Mouse (Mus musculus) neural tube, embryonic 13.5 days (tissue): ENCODE measurements around the gene Pigu. TPM values are rescaled to one million over a fixed set of nuclear protein-coding genes. Genes with fewer than 3 reads are reported as not detected.

Source experiments
- ATAC-seq: fragments of 200-750 bp; cut with Nextera tagmentation; 2 replicates; pipeline ENCODE4 v1.8.0; 2017; ENCODE audit warnings: low read depth, mild to moderate bottlenecking, moderate TSS enrichment, moderate library complexity
- H3K27ac ChIP-seq: fragments of 300-500 bp; sonication (generic); replicated peaks from 2 replicates; pipeline ENCODE4 v1.5.1; 2015; ENCODE audit warnings: moderate library complexity, mild to moderate bottlenecking, inconsistent platforms
- H3K27me3 ChIP-seq: fragments of 300-500 bp; sonication (generic); 2 replicates; pipeline ENCODE4 v1.6.1; 2015; ENCODE audit warnings: mild to moderate bottlenecking, inconsistent platforms
- H3K36me3 ChIP-seq: fragments of 300-500 bp; sonication (generic); 2 replicates; pipeline ENCODE4 v1.6.1; 2015; ENCODE audit warnings: mild to moderate bottlenecking, inconsistent platforms
- H3K4me1 ChIP-seq: fragments of 300-500 bp; sonication (generic); replicated peaks from 2 replicates; pipeline ENCODE4 v1.6.1; 2015; ENCODE audit warnings: inconsistent platforms
- H3K4me2 ChIP-seq: fragments of 300-500 bp; sonication (generic); 2 replicates; pipeline ENCODE4 v1.6.1; 2015; ENCODE audit warnings: inconsistent platforms, mild to moderate bottlenecking, moderate library complexity
- H3K4me3 ChIP-seq: fragments of 300-500 bp; sonication (generic); 2 replicates; pipeline ENCODE4 v1.5.1; 2015; ENCODE audit warnings: mild to moderate bottlenecking, inconsistent platforms
- H3K9ac ChIP-seq: fragments of 300-500 bp; sonication (generic); 2 replicates; pipeline ENCODE4 v1.6.1; 2015; ENCODE audit warnings: moderate library complexity, mild to moderate bottlenecking, inconsistent platforms
- H3K9me3 ChIP-seq: fragments of 300-500 bp; sonication (generic); 2 replicates; pipeline ENCODE4 v1.6.1; 2016; ENCODE audit warnings: inconsistent platforms
- whole genome bisulfite sequencing: fragments of 180-500 bp; shearing (Covaris S2); methylation state at CpG from one replicate; pipeline ENCODE4 v1.1.7; 2015; 5-methylcytosine and 5-hydroxymethylcytosine counted together
- polyA plus RNA-seq: library from polyadenylated mRNA; unstranded; fragments of >200 nt; fragmentation: Nextera tagmentation; extraction: Ambion mirVana; gene quantifications from 2 replicates; pipeline ENCODE4 v1.2.1, GENCODE M21; 2015

Pigu gene
- polyA plus RNA-seq, 1 experiment from 2014 or later, result 51.3 TPM

DNA sequence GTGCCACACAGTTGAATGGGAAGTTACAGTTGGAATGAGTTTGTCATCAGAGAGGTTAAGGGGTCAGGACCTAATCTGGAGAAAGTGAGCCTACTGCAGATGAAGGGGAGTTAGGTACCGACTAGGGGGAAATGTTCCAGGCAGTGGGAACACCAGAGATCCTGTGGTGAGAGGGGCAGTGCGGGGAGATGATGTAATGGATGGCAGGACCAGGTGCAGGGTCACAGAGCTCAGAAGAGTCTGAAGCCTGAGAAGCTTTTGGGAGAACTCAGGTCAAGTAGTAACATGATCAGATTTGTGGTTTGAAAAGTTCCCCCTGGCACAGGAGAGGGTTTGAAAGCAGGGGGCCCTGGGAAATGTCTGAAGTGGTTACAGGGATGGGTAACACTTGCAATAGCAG, 77.1 kb downstream of the Pigu start:
- Histone ChIP-seq H3K9me3 (no peaks in the 10 kb centered on the region), H3K36me3 (peaks cover 46% of the 10 kb centered on the region), H3K27me3 (no peaks in the 10 kb centered on the region), H3K27ac (no peak overlapping the region), H3K4me3 (no peak overlapping the region), H3K4me1 (peaks cover 11% of the 10 kb centered on the region), H3K4me2 (no peak overlapping the region), H3K9ac (no peak overlapping the region)
- no peak for ATAC-seq
- 92% methylated on average over 2 of the region's 2 CpGs for WGBS

DNA sequence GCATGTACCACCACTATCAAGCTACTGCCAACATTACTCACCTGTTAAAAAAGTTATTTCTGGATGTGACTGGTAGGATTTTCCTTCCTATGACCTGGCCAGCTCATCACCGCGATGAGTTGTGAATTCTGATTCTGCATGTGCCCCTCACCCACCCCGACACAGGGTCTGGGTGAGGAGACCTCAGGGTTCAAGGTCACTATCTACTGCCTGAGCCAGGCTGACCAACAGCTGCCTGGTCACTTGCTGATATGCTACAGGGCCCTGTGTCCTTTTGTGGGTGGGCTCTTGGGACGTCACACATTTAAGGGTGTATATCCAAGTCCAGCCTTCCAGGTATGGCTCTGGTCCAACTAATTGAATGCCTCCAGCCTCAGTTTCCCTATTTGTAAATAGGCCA, 78.1 kb downstream of the Pigu start:
- H3K9ac ChIP-seq, result no peak overlapping the region
- no peak overlapping the region for H3K4me3 ChIP-seq
- H3K4me1 ChIP-seq, result peaks cover 11% of the 10 kb centered on the region
- peaks cover 46% of the 10 kb centered on the region for H3K36me3 ChIP-seq
- no peaks in the 10 kb centered on the region for H3K9me3 ChIP-seq
- no peaks in the 10 kb centered on the region for H3K27me3 ChIP-seq
- WGBS, result 95% methylated on average over 4 of the region's 4 CpGs
- H3K4me2 ChIP-seq, result no peak overlapping the region
- ATAC-seq, result no peak
- no peak overlapping the region for H3K27ac ChIP-seq

DNA sequence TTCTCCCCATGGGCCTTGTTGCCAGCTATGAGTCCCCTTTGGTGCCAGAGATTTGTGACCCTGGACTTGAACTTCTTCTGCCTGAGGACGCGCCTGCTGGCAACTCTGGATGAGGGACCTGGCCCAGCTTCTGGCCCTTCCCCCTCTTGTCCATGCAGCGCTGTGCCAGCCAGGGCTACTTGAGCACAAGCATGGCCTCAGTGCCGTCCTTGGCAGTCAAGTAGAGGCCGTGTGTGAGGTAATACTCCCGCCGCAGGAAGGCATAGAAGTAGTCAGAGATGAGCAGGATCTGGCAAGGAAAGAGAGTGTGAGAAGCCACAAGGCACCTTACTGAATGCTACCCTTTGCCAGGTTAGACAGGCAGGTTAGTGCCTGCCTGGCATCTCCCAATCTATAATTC, 78.9 kb downstream of the Pigu start:
- ATAC-seq, result no peak
- WGBS, result 92% methylated on average over 7 of the region's 7 CpGs

DNA sequence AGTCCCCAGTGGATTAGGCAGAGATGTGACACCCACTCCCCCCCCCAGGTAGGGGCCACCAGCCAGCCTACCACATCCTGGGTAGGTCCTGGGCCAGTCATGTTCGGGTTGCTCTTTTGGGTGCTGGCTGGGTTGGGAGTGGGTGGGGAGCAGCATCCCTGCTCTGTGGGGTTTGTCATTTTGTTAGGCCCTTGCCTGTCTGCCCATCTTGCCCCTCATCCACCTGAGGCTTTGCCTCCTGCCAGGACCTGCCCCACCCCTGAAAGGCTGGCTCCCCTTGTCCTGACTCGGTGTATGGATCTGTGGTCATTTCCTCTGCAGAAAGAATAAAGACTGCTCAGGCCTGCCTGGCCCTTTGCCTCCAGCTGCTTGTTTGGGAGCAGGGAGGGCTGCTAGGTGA, 79.5 kb downstream of the Pigu start:
- 93% methylated on average over 2 of the region's 2 CpGs for WGBS
- Histone ChIP-seq H3K27me3 (no peaks in the 10 kb centered on the region), H3K4me3 (peak overlapping the region; percentile 84), H3K4me1 (peaks cover 11% of the 10 kb centered on the region), H3K9me3 (no peaks in the 10 kb centered on the region), H3K36me3 (peaks cover 36% of the 10 kb centered on the region), H3K4me2 (peak overlapping the region; percentile 79), H3K9ac (peak overlapping the region; percentile 89), H3K27ac (no peak overlapping the region)
- no peak for ATAC-seq

More for the DNA sequence above, 78.9 kb downstream of the Pigu start:
- H3K36me3 ChIP-seq, result peaks cover 42% of the 10 kb centered on the region
- no peak overlapping the region for H3K4me3 ChIP-seq
- no peak overlapping the region for H3K4me2 ChIP-seq
- H3K27ac ChIP-seq, result no peak overlapping the region
- peaks cover 11% of the 10 kb centered on the region for H3K4me1 ChIP-seq
- no peaks in the 10 kb centered on the region for H3K9me3 ChIP-seq
- H3K9ac ChIP-seq, result no peak overlapping the region
- no peaks in the 10 kb centered on the region for H3K27me3 ChIP-seq

DNA sequence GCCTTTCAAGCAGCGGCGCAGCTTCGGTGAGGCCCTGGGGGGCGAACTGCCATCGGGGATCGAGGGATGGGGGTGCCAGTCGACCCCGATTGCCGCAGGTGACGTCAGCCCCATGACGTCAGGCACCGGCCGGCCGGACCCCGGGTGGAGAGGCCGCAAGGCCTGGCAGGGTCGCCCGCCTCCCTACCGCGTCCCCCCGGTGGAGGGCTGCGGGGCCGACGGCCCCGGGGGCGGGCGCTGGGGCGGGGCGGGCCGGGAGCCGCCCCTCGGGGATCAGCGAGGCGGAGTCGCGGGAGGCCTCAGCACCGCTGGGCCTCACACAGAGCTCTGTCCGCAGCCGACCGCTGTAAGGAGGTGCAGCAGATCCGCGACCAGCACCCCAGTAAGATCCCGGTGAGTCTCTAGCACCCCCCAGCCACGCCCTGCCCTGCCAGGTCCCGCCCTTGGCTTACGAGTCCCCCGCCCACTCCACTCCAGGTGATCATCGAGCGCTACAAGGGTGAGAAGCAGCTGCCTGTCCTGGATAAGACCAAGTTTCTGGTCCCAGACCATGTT, 80.5 kb downstream of the Pigu start:
- no peaks in the 10 kb centered on the region for H3K9me3 ChIP-seq
- ATAC-seq, result peak; percentile 71
- H3K9ac ChIP-seq, result peak overlapping the region; percentile 89
- peaks cover 11% of the 10 kb centered on the region for H3K4me1 ChIP-seq
- H3K27ac ChIP-seq, result peak overlapping the region; percentile 89
- H3K4me2 ChIP-seq, result peak overlapping the region; percentile 79
- peaks cover 29% of the 10 kb centered on the region for H3K36me3 ChIP-seq
- no peaks in the 10 kb centered on the region for H3K27me3 ChIP-seq
- peak overlapping the region; percentile 84 for H3K4me3 ChIP-seq
- under 1% methylated on average over 41 of the region's 49 CpGs for WGBS

DNA sequence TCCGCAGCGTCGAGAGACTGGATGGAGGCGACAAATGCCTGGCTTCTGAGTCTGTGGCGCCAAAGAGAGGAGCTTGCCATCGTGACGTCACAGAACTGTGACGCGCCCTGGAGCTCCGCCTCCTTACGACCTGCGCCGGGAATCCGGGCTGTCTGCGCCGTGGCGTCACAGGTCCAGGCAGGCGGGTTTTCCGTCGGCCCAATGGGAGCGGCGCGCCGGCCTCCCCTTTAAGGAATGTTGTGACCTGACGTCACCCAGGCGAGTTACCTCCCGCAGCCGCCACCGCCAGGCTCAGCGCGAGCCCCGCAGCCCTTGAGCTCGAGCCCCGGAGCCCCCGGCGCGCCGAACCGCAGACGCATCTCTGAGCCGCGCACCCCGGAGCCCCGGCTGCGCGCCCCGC, 81.0 kb downstream of the Pigu start, which contains the start of gene Map1lc3a:
Gene Map1lc3a, plus strand, starts transcription at position 103 of the 400 bp plus-strand sequence.
- H3K9me3 ChIP-seq, result no peaks in the 10 kb centered on the region
- peak; percentile 95 for ATAC-seq
- H3K27ac ChIP-seq, result peak within 1 kb of the TSS; percentile 89
- peak within 1 kb of the TSS; percentile 89 for H3K9ac ChIP-seq
- peaks cover 28% of the 10 kb centered on the region for H3K36me3 ChIP-seq
- peak within 1 kb of the TSS; percentile 84 for H3K4me3 ChIP-seq
- no peaks in the 10 kb centered on the region for H3K27me3 ChIP-seq
- peak within 1 kb of the TSS; percentile 79 for H3K4me2 ChIP-seq
- 1% methylated on average over 47 of the region's 47 CpGs for WGBS
- H3K4me1 ChIP-seq, result peaks cover 11% of the 10 kb centered on the region

DNA sequence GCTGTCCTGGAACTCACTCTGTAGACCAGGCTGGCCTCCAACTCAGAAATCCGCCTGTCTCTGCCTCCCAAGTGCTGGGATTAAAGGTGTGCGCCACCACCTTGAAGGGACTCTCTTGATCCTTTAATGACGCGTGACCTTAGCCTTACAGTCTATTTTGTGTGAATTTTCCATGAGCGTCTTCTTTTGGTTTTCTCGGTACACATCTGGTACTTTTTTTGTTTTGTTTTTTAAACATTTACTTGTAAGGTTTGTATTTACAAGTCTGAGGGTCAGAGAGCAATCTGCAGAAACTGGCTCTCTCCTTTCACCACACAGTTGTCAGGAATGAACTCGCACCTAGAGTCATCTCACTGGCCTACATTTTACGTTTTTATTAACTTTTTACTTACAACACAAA, 83.6 kb downstream of the Pigu start:
- no peak for ATAC-seq
- WGBS, result 85% methylated on average over 8 of the region's 8 CpGs

DNA sequence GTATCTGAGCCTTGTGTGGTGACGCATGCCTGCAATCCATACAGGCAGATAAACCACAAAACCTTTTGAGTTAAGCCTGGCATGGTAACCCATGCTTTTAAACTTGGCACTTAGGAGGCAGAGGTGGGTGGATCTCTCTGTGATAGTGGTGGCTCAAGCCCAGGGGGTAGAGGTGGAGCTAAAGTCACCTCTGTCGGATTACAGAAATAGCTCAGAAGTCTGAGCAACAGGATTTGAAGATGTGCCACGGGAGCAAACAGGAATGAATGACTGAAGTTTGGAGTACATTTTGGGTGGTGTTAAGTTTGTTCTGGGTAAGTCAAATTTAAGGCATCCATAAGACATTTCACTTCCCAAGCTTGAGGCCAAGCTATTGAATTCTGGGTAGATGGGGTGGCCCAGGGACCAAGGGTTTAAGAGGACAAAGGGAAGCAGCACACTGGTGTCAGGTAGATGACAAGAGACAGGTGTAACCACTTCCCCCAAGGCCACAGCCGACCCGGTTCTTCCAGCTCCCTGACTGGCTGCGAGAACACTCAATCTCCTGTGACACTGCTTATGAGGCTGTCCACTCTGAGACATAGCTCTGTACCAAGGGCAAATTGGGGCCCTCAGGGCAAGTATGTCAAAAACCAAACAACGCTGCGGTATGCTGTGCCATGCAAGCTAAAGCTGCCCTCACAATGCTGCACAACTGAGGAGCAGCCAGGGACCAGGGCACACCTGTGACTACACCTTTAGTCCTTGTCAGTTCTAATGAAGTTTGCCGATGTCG, 84.6 kb downstream of the Pigu start:
- ATAC-seq, result no peak
- Histone ChIP-seq H3K27me3 (no peaks in the 10 kb centered on the region), H3K9me3 (no peaks in the 10 kb centered on the region), H3K27ac (no peak overlapping the region), H3K4me3 (no peak overlapping the region), H3K4me2 (no peak overlapping the region), H3K4me1 (peaks cover 8% of the 10 kb centered on the region), H3K36me3 (peaks cover 1% of the 10 kb centered on the region; the same call in 1 of the 2 replicates), H3K9ac (no peak overlapping the region)
- 81% methylated on average over 10 of the region's 10 CpGs for WGBS

More for the DNA sequence above, 83.6 kb downstream of the Pigu start:
- Histone ChIP-seq H3K9ac (no peak overlapping the region), H3K9me3 (no peaks in the 10 kb centered on the region), H3K27me3 (no peaks in the 10 kb centered on the region), H3K4me3 (no peak overlapping the region), H3K36me3 (peaks cover 11% of the 10 kb centered on the region), H3K4me1 (peaks cover 11% of the 10 kb centered on the region), H3K4me2 (no peak overlapping the region), H3K27ac (no peak overlapping the region)

DNA sequence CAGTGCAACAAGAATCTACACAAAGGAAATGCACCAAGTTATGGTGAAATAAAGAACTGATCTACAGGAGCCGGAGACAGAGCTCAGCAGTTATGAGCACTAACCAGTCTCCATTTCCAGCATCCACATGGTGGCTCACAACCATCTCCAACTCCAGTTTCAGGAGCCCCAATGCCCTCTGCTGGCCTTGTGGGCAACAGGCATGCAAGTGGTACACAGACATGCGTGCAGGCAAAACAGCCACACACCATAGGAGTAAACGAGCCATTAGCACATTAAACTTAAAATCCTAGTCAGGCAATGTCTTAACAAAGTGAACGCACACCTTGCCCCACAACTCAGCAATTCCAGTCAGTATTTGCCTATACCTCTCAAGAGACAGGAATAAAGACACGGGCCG, 85.3 kb downstream of the Pigu start:
- Histone ChIP-seq H3K27me3 (no peaks in the 10 kb centered on the region), H3K4me3 (no peak overlapping the region), H3K9ac (no peak overlapping the region), H3K36me3 (no peaks in the 10 kb centered on the region), H3K27ac (no peak overlapping the region), H3K4me1 (peaks cover 1% of the 10 kb centered on the region), H3K4me2 (no peak overlapping the region), H3K9me3 (no peaks in the 10 kb centered on the region)
- WGBS, result 79% methylated on average over 6 of the region's 6 CpGs
- no peak for ATAC-seq

DNA sequence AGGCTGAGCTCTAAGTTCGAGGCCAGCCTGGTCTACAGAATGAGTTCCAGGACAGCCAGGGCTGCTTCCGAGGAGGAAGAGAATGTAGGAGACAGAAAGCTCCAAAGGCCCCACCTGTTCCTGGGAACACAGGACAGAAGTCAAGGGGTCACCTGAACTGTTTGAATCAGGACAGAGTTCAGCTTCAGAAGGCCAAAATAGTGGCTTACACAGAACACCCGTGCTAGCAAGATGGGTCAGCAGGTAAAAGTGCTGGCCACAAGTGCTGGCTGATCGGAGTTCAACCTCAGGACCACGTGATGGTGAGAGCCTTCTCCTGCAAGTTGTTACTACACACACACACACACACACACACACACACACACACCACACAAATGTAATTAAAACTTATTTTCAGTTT, 90.3 kb downstream of the Pigu start:
- no peaks in the 10 kb centered on the region for H3K36me3 ChIP-seq
- no peaks in the 10 kb centered on the region for H3K27me3 ChIP-seq
- H3K4me1 ChIP-seq, result no peaks in the 10 kb centered on the region
- no peak overlapping the region for H3K4me3 ChIP-seq
- no peak for ATAC-seq
- no peak overlapping the region for H3K27ac ChIP-seq
- no peak overlapping the region for H3K9ac ChIP-seq
- no peaks in the 10 kb centered on the region for H3K9me3 ChIP-seq
- no peak overlapping the region for H3K4me2 ChIP-seq
- WGBS, result 84% methylated on average over 5 of the region's 5 CpGs

DNA sequence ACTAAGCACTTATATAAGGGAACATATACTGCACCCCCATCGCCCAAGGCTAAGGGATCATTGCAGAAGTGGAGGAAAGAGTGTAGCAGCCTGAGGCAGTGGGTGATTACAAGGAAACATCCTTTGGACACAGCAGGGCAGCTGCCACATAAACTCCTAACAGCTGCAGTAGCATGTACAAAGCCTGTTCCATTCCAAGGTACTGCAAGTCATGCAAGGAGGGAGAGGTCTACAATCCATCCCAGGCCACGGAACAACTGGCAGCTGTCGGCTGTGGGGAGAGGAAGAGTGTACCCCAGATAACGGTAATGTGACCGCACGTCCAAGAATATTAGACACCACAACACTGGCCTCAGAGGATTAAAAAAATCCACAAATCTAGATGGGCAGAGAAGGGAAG, 91.7 kb downstream of the Pigu start:
- WGBS, result 87% methylated on average over 6 of the region's 6 CpGs
- H3K27me3 ChIP-seq, result no peaks in the 10 kb centered on the region
- H3K4me3 ChIP-seq, result no peak overlapping the region
- H3K36me3 ChIP-seq, result no peaks in the 10 kb centered on the region
- no peaks in the 10 kb centered on the region for H3K9me3 ChIP-seq
- no peak overlapping the region for H3K9ac ChIP-seq
- H3K27ac ChIP-seq, result no peak overlapping the region
- no peak for ATAC-seq
- H3K4me1 ChIP-seq, result no peaks in the 10 kb centered on the region
- no peak overlapping the region for H3K4me2 ChIP-seq

DNA sequence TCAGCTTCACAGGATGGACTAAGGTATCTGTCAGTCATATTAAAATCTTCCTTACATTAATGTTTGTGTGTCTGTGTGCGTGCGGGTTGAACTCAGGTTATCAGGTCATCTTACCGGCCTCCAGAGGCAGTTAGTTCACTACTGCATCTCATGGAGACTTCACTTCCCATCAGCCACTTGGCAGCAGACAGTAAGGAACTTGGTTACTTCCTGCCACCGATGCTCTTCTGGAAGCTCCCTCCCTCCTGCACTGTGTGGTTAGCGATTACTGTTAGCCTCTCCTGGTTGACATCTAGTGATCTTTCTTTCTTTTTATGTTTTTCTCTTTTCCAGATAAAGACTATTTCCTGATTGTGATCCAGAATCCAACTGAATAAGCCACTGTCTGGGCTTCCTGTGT, 107.6 kb downstream of the Pigu start:
- 95% methylated on average over 5 of the region's 5 CpGs for WGBS
- H3K4me2 ChIP-seq, result no peak overlapping the region
- H3K9me3 ChIP-seq, result no peaks in the 10 kb centered on the region
- no peaks in the 10 kb centered on the region for H3K27me3 ChIP-seq
- H3K36me3 ChIP-seq, result peaks cover 75% of the 10 kb centered on the region
- no peak overlapping the region for H3K9ac ChIP-seq
- no peak for ATAC-seq
- no peaks in the 10 kb centered on the region for H3K4me1 ChIP-seq
- H3K27ac ChIP-seq, result no peak overlapping the region
- no peak overlapping the region for H3K4me3 ChIP-seq
